8 mouse cellular contexts compared by ENCODE assay signal in the genomic region with DNA sequence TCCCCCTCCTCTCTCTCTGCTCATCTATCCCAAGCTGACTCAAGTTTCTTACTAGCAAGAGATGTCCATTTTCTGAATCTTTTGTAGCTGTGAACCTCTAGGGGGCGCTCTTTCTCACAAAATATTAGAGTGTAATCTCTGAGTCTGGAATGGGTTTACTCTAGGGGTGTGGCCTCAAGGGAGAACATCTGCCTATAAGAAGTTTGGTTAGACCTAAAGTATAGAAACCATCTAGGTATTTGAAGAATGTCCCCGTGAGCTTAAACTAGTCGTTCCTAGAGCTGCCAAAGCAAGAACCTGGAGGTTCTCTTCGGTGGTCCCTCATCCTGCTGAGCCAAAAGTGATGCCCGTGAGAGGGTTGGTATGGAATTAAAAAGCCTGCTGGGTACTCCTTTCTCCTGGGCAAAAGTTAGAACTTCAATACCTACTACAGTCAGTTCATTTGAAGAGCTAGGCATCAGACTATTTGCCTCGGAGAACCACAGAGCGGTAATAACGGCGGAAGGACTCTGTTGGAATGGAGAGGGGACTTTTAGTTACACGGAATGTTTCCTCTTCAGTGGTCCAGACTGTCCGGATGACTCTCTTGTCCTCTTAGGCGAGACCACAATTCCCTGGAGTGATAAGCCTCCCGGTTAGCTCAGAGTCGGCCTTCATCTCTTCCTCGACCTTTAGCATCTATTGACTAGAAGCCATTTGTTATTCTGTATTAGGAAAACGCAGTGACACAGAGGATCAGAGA. TPM values are rescaled to one million over a fixed set of nuclear protein-coding genes. Genes with fewer than 3 reads are reported as not detected.
DNase-seq lines count a peak whose midpoint lies in the region; ATAC-seq and TF ChIP-seq lines count a peak whose summit lies in the region.

No protein-coding gene starts in this region.

- H3K9ac ChIP-seq in hindbrain, embryonic 16.5 days (ENCODE audit: low read depth, low read length) = peak overlapping the region; percentile 53

- no peaks in the 10 kb centered on the region for H3K4me1 ChIP-seq in thymus, adult 2 months (replicated peaks; ENCODE audit: control insufficient read depth, insufficient read depth, low read length)
- H3K4me1 ChIP-seq in hindbrain, embryonic 16.5 days (ENCODE audit: control insufficient read depth, insufficient read depth, low read depth, low read length) = peaks cover 17% of the 10 kb centered on the region

- H3K4me3 ChIP-seq in thymus, adult 2 months (ENCODE audit: control insufficient read depth, insufficient read depth, low read length) = no peak overlapping the region
- peak overlapping the region; percentile 53 for H3K4me3 ChIP-seq in hindbrain, embryonic 16.5 days (ENCODE audit: low read length)

- ATAC-seq in hindbrain, embryonic 16.5 days = peak; percentile 61
- ATAC-seq in megakaryocyte-erythroid progenitor cell, adult 5-6 weeks (replicated peaks; ENCODE audit: low FRiP score, low TSS enrichment, poor library complexity, severe bottlenecking) = peak; percentile 85

- H3K27ac ChIP-seq in thymus, adult 2 months (ENCODE audit: control insufficient read depth, insufficient read depth, low read length) = no peak overlapping the region
- H3K27ac ChIP-seq in hindbrain, embryonic 16.5 days (ENCODE audit: low read depth, low read length) = no peak overlapping the region

- peaks cover 9% of the 10 kb centered on the region for H3K27me3 ChIP-seq in thymus, adult 2 months (ENCODE audit: control insufficient read depth, insufficient read depth, low read length)
- H3K27me3 ChIP-seq in hindbrain, embryonic 16.5 days (replicated peaks; ENCODE audit: control insufficient read depth, insufficient read depth, low read length) = peaks cover 10% of the 10 kb centered on the region

- no peak for TF ChIP-seq POLR2A in thymus, adult 2 months (IDR thresholded peaks at IDR 0.05; ENCODE audit: control insufficient read depth, extremely low read depth, insufficient read depth, low read length, poor library complexity)

- no peak for TF ChIP-seq CTCF in thymus, adult 2 months (IDR thresholded peaks at IDR 0.05; ENCODE audit: borderline replicate concordance, control insufficient read depth, extremely low read depth, insufficient read depth, low read length, poor library complexity)

- H3K9me3 ChIP-seq in hindbrain, embryonic 16.5 days (ENCODE audit: control insufficient read depth, low read length) = no peaks in the 10 kb centered on the region

- no peaks in the 10 kb centered on the region for H3K36me3 ChIP-seq in thymus, adult 2 months (ENCODE audit: control insufficient read depth, insufficient read depth, low read length)
- H3K36me3 ChIP-seq in hindbrain, embryonic 16.5 days (ENCODE audit: control insufficient read depth, insufficient read depth, low read length) = no peaks in the 10 kb centered on the region

- DNase-seq in thymus, adult 2 months = peak; percentile 18
- no peak for DNase-seq in thymus, adult 18-20 months
- DNase-seq in c-Kit-positive CD71-positive TER-119-positive erythroid progenitor cells, embryonic 14.5 days (ENCODE audit: low spot score) = peak; percentile 58
- peak; percentile 89 for DNase-seq in forelimb bud, embryonic 11.5 days (ENCODE audit: low read depth, low spot score)
- DNase-seq in left cerebral cortex, postnatal 10 days (ENCODE audit: extremely low spot score in 1 of 2, low spot score in 2 of 2) = peak; percentile 46 to 51
- peak; percentile 43 to 71 for DNase-seq in spleen, postnatal 36 days (ENCODE audit: low spot score in 2 of 2)

- intact Hi-C loops in left cerebral cortex, postnatal 10 days (cut with DNase I) = loop anchor here (5.0 kb wide), 2 partner anchors 87 to 102 kb away; no protein-coding TSS in a partner anchor

- H3K4me2 ChIP-seq in hindbrain, embryonic 16.5 days (ENCODE audit: low read length) = peak overlapping the region; percentile 100

- 10% methylated on average over 16 of the region's 16 CpGs for WGBS in thymus, adult 2 months
- 7% methylated on average over 16 of the region's 16 CpGs for WGBS in hindbrain, embryonic 16.5 days

RNA-seq across cellular contexts. Expression of a gene that starts 0.6 kb away (rescaled TPM):
- 1.7 and 2.4 TPM in 2 replicates for polyA plus RNA-seq in thymus, adult 2 months (2012; rRNA removed)
- polyA plus RNA-seq in hindbrain, embryonic 16.5 days (2015; fragmentation: Nextera tagmentation; extraction: Ambion mirVana) = 3.1 and 5.2 TPM in 2 replicates
- 1 to 10 TPM; 1.9 to 2.0 TPM for total RNA-seq in left cerebral cortex, postnatal 10 days (2021)
- total RNA-seq in megakaryocyte-erythroid progenitor cell, adult 5-6 weeks (2014; fragmentation: Nextera tagmentation) = 3.2 and 3.8 TPM in 2 replicates
- total RNA-seq in megakaryocyte-erythroid progenitor cell, adult 5-6 weeks (2017) = 0.42 and 0.91 TPM in 2 replicates

RNA-seq across cellular contexts. Expression of a gene that starts 35.8 kb away (rescaled TPM):
- polyA plus RNA-seq in thymus, adult 2 months (2012; rRNA removed) = 15.9 and 16.8 TPM in 2 replicates
- 41.2 and 45.7 TPM in 2 replicates for polyA plus RNA-seq in hindbrain, embryonic 16.5 days (2015; fragmentation: Nextera tagmentation; extraction: Ambion mirVana)
- total RNA-seq in left cerebral cortex, postnatal 10 days (2021) = 10 to 100 TPM; 21.6 to 23.2 TPM
- 13.8 and 17.2 TPM in 2 replicates for total RNA-seq in megakaryocyte-erythroid progenitor cell, adult 5-6 weeks (2014; fragmentation: Nextera tagmentation)
- total RNA-seq in megakaryocyte-erythroid progenitor cell, adult 5-6 weeks (2017) = 24.2 and 29.4 TPM in 2 replicates

Comparison
In these comparisons a context has a peak if more than half of its experiments do, and no peak if none do; other contexts are left out.
1. DNase-seq: peak in thymus, adult 2 months (single experiment), c-Kit-positive CD71-positive TER-119-positive erythroid progenitor cells, embryonic 14.5 days (single experiment), forelimb bud, embryonic 11.5 days (single experiment), left cerebral cortex, postnatal 10 days (2 of 2) and spleen, postnatal 36 days (2 of 2); none in thymus, adult 18-20 months (0 of 2).